Mouse (Mus musculus) layer of hippocampus, postnatal 36 days (tissue): ENCODE results near the gene Cse1l. TPM values are rescaled to one million over a fixed set of nuclear protein-coding genes. Genes with fewer than 3 reads are reported as not detected.
A peak's percentile ranks its signal among the peaks of the same experiment; 100 is the strongest.

Experiments
- DNase-seq, 2 experiments: peaks; one replicate each; pipeline ENCODE4 v3.0.0; 2022
- total RNA-seq, 2 experiments: library from RNA; stranded (reverse); gene quantifications; 2 replicates each; pipeline ENCODE4 v1.2.3; 2021

Gene Cse1l
- total RNA-seq = 10 to 100 TPM; 53.1 to 54.8 TPM

GRCm38 (mm10) chr2:166905711-166906522, at the start of gene Cse1l:
Gene Cse1l (plus strand): TSS chr2:166906040.
- peak; percentile 96 to 98 for DNase-seq

- no peak for DNase-seq
Observed at GRCm38 (mm10) chr2:166856366-166856765, 49.5 kb upstream of the Cse1l start.

DNA sequence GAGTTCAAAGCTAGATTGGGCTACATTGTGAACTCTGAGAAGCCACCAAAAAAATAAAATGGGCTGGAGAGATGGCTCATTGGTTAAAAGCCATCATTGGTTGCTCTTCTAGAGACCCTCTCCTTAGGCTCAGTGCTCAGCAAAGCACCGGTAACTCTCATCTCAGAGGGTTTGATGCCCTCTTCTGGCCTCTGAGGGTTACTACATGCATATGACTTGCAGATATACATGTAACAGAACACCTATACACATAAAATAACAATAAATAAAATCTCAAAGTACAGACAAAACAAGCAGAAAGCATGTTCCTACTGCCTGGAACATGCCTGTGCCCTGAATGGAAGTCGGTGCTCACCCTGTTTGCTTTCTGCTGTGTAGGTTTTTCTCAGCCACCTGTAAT, 48.7 kb upstream of the Cse1l start:
- DNase-seq = no peak

DNA sequence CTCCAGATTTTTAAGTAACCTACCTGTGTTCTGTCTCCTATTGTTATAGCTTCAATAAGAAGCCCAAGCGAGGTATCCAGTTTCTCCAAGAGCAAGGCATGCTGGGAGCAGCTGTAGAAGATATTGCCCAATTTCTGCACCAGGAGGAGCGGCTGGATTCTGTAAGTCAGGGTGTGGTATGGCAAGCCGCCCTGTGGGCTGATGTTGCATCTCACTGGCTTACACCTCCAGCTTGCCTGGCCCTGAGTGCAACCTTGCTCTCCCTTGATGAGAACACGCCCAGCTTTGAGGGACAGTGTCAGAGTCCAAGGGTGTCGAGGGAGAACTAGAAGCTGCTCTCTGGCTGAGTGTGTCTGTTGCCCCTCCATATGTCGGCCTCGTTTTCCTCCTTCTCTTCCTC, 46.6 kb upstream of the Cse1l start:
- no peak for DNase-seq

GRCm38 (mm10) chr2:166862505-166862904, 43.3 kb upstream of the Cse1l start:
- no peak for DNase-seq

DNA sequence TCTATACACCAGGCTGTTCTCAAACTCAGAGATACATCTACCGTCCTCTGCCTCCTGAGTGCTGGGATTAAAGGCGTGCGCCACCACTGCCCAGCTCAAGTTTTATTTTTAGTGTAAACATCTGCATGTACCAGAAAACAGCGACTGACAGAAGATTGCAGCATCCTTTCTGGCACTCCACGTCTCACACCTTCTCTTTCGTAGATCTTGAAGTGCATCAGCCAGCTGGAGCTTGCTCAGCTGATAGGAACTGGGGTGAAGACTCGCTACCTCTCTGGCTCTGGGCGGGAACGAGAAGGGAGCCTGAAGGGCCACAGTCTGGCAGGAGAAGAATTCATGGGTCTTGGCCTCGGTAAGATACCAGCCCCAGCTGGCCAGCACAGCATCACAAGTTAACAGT, 40.4 kb upstream of the Cse1l start:
- no peak for DNase-seq

DNA sequence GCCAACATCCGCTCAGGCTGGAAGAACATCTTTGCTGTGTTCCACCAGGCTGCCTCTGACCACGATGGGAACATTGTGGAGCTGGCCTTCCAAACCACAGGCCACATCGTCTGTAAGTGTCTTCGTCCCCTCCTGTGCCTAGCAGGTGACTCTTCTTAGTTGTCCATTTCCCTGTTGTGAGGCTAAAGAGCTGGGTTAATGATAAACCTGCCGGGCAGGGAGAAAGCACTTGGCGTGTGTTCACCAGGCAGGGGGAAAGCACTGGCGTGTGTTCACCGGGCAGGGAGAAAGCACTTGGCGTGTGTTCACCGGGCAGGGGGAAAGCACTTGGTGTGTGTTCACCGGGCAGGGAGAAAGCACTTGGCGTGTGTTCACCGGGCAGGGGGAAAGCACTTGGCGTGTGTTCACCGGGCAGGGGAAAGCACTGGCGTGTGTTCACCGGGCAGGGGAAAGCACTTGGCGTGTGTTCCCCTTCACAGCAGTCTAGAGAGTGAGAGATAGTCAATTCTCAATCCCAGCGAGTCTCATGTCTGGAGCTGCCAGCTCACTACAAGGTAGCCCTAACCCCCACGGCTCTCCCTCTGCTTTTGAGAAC, 35.5 kb upstream of the Cse1l start:
- no peak for DNase-seq

DNA sequence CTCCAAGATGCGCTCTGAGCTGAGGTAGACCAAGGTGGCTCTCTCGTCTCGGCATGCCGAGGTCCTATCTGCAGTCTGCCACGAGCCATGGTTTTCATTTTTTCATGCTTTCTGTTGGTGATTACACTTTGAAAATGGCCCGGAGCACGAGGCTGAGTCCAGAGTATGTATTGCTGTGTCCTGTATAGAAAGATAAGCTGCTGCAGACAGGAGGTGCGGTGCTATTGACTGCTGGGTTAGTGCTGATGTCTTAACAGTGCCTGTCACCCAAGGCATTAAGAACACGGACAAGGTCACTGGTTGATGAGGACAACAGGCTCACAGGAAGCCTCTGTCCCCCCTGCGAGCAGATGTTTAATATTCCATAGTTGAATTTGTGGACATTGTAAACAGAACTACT, 34.9 kb upstream of the Cse1l start:
- no peak for DNase-seq

- DNase-seq = no peak
Observed at GRCm38 (mm10) chr2:166874675-166875280, 31.1 kb upstream of the Cse1l start.

GRCm38 (mm10) chr2:166875561-166875960, 30.3 kb upstream of the Cse1l start:
- DNase-seq = no peak

GRCm38 (mm10) chr2:166876331-166876730, 29.5 kb upstream of the Cse1l start:
- no peak for DNase-seq

GRCm38 (mm10) chr2:166885066-166885465, 20.8 kb upstream of the Cse1l start:
- DNase-seq = peak in 1 of 2 experiments; percentile 45

- DNase-seq = no peak
Observed at GRCm38 (mm10) chr2:166885619-166886018, 20.2 kb upstream of the Cse1l start.

DNA sequence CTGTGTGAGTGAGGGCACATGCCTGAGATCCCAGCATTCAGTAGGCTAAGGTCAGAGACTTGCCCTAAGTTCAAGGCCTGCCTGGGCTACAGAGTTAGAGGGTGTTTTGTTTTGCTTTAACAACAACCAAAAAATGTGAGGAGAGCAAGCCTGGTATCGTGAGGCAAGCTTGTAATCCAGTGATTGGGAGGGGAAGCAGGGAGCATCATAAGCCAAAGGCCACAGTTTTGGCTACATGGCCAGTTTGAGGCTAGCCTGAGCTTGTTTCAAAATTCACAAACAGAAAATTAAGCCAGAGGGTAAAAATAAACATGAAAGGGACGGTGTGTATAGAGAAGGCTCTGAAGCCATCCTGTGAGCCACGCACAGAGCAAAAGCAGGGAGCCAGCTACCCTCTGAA, 19.6 kb upstream of the Cse1l start:
- DNase-seq = no peak

GRCm38 (mm10) chr2:166887816-166888215, 18.0 kb upstream of the Cse1l start:
- no peak for DNase-seq

DNA sequence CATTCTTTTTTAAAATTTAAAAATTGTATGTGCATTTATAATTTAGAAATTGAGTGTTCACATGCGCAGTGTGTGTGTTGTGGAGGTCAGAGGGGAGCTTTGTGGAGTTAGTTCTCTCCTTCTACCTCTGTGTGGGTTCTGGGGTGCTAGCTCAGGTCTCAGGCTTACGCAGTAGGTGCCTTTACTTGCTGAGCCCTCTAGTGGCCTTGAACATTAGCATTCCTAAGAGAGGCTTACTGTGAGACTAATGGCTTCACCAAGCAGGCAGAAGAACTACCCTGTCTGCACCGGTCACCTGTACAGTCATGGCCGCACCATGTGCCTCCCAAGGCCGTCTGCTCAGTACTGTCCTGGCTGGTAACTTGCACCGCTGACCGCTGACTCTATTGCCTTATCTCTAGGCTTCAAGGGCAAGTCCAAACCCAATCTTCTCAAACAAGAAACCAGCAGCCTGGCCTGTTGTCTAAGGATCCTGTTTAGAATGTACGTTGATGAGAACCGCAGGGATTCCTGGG, 14.4 kb upstream of the Cse1l start:
- DNase-seq = no peak

GRCm38 (mm10) chr2:166892158-166892680, 13.6 kb upstream of the Cse1l start:
- DNase-seq = no peak

DNA sequence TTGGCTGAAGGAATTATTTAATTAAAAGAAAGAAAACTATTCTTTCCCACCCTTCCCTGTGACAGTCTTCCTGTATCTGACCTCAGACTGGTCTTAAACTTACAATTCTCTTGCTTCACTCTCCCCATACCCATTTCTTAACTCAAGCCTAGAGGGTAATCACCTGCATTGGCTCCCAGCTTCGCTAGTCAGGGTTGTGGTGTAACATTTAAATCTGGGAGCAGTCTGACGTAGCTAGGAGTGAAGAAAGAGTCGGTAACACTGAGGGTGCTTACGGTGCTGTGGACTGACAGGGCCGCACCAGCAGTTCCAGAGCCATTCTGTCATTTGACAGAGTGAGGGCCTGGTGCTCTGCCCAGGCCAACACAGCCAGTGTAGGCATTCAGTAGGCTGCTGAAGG, 12.8 kb upstream of the Cse1l start:
- no peak for DNase-seq

- no peak for DNase-seq
Observed at GRCm38 (mm10) chr2:166896368-166896767, 9.5 kb upstream of the Cse1l start.

- no peak for DNase-seq
Observed at GRCm38 (mm10) chr2:166896974-166897373, 8.9 kb upstream of the Cse1l start.

DNA sequence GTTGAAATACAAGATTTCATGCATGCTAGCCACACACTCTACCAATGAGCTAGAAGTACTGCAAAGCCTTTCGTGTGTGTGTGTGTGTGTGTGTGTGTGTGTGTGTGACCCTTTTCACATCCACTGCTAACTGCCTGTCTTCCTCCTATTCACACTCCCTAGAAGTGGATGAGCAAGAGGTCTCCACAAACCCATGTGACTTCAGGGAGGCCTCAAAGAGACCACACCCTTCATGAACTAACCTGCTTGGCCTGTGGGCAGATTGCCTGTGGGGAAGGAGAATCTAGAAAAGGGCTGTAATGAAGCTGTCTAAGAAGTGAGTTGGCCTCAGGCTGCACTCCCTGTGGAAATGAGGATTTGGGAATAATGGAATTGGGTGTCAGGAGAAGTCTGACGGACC, 6.7 kb upstream of the Cse1l start:
- DNase-seq = no peak

GRCm38 (mm10) chr2:166899746-166900145, 6.1 kb upstream of the Cse1l start:
- DNase-seq = no peak

DNA sequence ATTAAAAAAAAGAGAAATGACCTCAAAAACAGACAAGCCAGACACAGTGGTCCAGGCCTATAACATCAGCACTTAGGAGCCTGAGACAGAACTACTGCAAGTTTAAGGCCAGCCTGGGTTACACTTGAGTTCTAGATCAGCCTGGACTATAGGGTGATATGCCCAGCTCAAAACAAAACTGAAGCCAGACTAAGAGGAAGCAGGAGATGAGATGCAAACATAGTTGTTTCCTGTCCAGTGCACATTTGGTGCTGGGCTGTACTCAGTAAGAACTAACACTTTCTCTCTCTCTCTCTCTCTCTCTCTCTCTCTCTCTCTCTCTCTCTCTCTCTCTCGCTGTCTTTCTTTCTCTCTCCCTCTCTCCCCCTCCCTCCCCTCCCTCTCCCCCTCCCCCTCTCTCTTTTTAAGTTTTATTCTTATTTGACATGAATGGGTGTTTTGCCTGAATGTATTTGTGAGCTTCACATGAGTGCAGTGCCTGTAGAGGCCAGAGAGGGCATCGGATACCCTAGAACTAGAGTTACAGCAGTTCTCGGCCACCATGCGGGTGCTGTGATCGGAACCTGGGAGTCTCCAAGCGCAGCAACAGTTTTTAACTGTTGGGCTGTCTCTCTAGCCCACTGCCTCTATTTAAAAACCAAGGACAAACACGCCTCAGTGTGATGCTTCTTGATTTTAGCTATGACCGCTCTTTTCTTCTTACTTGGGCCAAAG, 4.9 kb upstream of the Cse1l start:
- no peak for DNase-seq
